Mouse (Mus musculus) lung, postnatal 0 days (tissue): ENCODE measurements at regions not wholly inside any gene's neighbourhood (a gene's known extent, or its start where the extent isn't known, plus 50 kb on each side); places are given as distances from the start of the nearest gene placed in this dataset.

Experiments used
- CTCF ChIP-seq: IDR thresholded peaks from 2 replicates; pipeline ENCODE4 v1.5.1; 2016; ENCODE audit warnings: antibody characterized with exemption, mild to moderate bottlenecking
- EP300 ChIP-seq: IDR thresholded peaks from 2 replicates; pipeline ENCODE4 v1.6.1; 2016; ENCODE audit warnings: antibody characterized with exemption, mild to moderate bottlenecking, control low read depth

GRCm38 (mm10) chr6:89013690-89014061 lies 111.6 kb downstream of the Tpra1 start:
- TF ChIP-seq CTCF (no peak), EP300 (no peak)
